Mouse (Mus musculus) gastrocnemius, postnatal 10 days (tissue): ENCODE data around the gene Fibin. TPM values are rescaled to one million over a fixed set of nuclear protein-coding genes. Genes with fewer than 3 reads are reported as not detected.

Experiments used
- DNase-seq: peaks from one replicate; pipeline ENCODE4 v3.0.0; 2021; ENCODE audit warnings: mixed read lengths
- total RNA-seq, 2 experiments: library from RNA; stranded (reverse); gene quantifications; 2 replicates each; pipeline ENCODE4 v1.2.3; 2021

Gene Fibin
- total RNA-seq, 2 experiments from 2014 or later = 16.1 to 21.4 TPM

GRCm38 (mm10) chr2:110314074-110314473 lies 48.9 kb downstream of the Fibin start:
- no peak for DNase-seq

GRCm38 (mm10) chr2:110313305-110313824 lies 49.6 kb downstream of the Fibin start:
- no peak for DNase-seq

Other genes with a start within 250 kb of the Fibin start
- under 1 TPM; 0.19 to 0.95 TPM for gene Bbox1, start 48.6 kb downstream of the Fibin start, total RNA-seq
- not detected for gene Slc5a12, start 234.1 kb upstream of the Fibin start, total RNA-seq